Mouse (Mus musculus): ENCODE data around the gene Syt6. TPM values are rescaled to one million over a fixed set of nuclear protein-coding genes. Genes with fewer than 3 reads are reported as not detected.
"Not testable (repeated sequence)": the region's sequence is repeated elsewhere in the genome, so short reads cannot be mapped to it uniquely, and the experiment has no call there.

The Syt6 gene
- polyA plus RNA-seq, 1 experiment from 2014 or later, result 2.5 TPM

DNA sequence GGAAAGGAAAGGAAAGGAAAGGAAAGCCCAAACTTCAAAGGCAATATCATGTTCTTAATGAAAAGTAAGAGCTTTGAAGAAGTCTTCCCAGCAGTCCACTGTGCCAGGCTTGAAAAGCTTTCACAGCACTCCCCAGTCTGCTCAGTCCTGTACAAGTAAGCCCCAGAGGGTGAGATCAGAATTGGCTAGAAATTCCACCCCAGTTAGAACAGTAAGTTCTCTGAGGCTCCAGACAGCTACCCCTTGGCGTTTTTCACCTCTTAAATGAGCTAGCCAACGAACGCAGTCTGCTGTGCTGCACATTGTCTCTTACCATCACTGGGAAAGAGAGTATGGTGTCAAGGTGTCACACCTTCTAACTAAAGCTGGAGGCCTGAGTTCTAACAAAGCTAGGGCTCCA lies 52.6 kb downstream of the Syt6 start:
- Histone ChIP-seq H3K36me3 (no peaks in the 10 kb centered on the region), H3K27ac (no peak overlapping the region), H3K4me2 (no peak overlapping the region), H3K4me3 (replicated peaks) (no peak overlapping the region), H3K9ac (no peak overlapping the region), H3K4me1 (peaks cover 3% of the 10 kb centered on the region; the same call in 1 of the 2 replicates), H3K9me3 (no peaks in the 10 kb centered on the region), H3K27me3 (replicated peaks) (no peaks in the 10 kb centered on the region)
- 86% methylated on average over 3 of the region's 3 CpGs for WGBS
- ATAC-seq (ENCODE audit: insufficient read depth, low FRiP score, low read depth), result no peak

DNA sequence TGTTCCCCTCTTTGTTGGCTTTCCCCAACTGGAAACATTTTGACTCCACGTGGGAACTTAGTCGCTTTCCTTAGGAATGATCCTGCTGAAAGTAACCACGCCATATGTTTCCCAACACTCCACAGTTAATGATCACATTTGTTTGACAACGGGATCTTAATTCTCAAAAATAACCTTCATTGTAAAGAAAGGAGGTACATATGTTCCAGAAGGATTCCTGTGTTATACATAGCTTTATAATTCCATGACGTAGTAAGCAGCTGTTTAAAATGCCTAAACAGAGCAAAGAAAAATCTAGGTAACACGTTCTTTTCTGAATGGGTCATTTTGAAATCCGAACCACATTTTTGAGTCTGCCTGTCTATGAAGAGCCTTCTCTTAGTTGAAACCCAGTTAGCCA lies 58.1 kb downstream of the Syt6 start:
- Histone ChIP-seq H3K27me3 (replicated peaks) (no peaks in the 10 kb centered on the region), H3K36me3 (no peaks in the 10 kb centered on the region), H3K4me3 (replicated peaks) (no peak overlapping the region), H3K4me2 (no peak overlapping the region), H3K9ac (no peak overlapping the region), H3K4me1 (no peaks in the 10 kb centered on the region), H3K27ac (no peak overlapping the region), H3K9me3 (no peaks in the 10 kb centered on the region)
- 56% methylated on average over 7 of the region's 7 CpGs for WGBS
- ATAC-seq (ENCODE audit: insufficient read depth, low FRiP score, low read depth), result no peak

DNA sequence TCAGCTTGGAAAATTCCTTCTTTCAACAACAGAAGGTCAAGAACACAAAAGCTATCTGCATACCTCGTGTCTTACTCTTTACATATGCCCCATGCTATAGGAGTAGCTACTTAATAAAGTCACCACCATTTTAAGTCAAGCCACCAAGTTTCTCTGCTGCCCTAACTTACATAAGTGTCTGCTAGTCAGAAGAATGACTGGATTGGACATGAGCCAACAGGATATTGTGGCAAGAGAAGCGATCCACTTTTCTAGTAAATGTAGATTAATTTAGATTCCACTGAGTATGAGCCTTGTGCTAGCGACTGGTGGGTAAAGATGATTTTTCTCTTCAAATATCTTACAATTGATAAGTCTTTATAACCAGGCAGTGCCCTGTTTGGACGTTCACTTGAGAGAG lies 58.8 kb downstream of the Syt6 start:
- no peak overlapping the region for H3K27ac ChIP-seq
- H3K36me3 ChIP-seq, result no peaks in the 10 kb centered on the region
- no peak overlapping the region for H3K4me2 ChIP-seq
- no peak overlapping the region for H3K4me3 ChIP-seq (replicated peaks)
- H3K9ac ChIP-seq, result no peak overlapping the region
- no peaks in the 10 kb centered on the region for H3K9me3 ChIP-seq
- no peak for ATAC-seq (ENCODE audit: insufficient read depth, low FRiP score, low read depth)
- H3K4me1 ChIP-seq, result no peaks in the 10 kb centered on the region
- no peaks in the 10 kb centered on the region for H3K27me3 ChIP-seq (replicated peaks)
- 56% methylated on average over 4 of the region's 4 CpGs for WGBS

DNA sequence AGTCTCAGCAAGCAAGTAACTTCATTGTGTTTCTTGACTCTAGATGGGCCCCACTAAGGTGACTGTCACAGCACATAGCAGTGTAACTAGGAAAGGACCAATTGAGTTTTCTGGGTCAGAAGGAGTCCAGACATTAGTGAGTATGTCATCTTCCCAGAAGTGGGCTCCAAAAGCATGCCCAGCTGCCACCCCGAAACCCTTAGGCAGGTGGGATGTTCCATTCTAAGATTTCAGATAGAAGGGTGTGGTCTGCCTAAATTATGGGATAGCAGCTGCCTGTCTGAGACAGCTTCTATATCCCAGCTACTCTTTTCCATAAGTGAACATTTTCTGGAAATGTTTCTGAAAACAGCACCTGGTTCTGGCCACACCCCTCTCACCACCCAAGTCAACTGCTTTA lies 59.2 kb downstream of the Syt6 start:
- Histone ChIP-seq H3K36me3 (no peaks in the 10 kb centered on the region), H3K27ac (no peak overlapping the region), H3K27me3 (replicated peaks) (no peaks in the 10 kb centered on the region), H3K9ac (no peak overlapping the region), H3K4me2 (no peak overlapping the region), H3K4me1 (no peaks in the 10 kb centered on the region), H3K9me3 (no peaks in the 10 kb centered on the region), H3K4me3 (replicated peaks) (no peak overlapping the region)
- no peak for ATAC-seq (ENCODE audit: insufficient read depth, low FRiP score, low read depth)
- 100% methylated on average over 1 of the region's 1 CpGs for WGBS

DNA sequence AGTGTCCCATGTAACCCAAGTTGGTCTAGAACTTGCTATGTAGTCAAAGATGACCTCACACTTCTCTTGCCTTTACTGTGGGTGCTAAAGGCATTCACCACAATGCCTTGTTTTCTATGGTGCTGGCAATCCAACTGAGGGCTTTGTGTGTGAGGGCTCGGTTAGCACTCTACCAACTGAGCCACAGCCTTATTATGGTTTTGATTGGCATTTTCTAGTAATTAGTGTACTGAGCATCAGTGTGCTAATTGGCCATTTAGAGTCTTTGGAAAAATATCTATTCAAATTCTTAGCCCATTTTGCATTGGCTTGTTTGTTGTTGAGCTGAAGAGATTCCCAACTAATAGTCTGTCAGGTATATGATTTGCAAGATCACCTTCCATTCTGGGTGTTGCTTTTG lies 62.6 kb downstream of the Syt6 start:
- ATAC-seq (ENCODE audit: insufficient read depth, low FRiP score, low read depth), result no peak
- no peaks in the 10 kb centered on the region for H3K36me3 ChIP-seq
- H3K9me3 ChIP-seq, result no peaks in the 10 kb centered on the region
- no peak overlapping the region for H3K27ac ChIP-seq
- no peak overlapping the region for H3K4me3 ChIP-seq (replicated peaks)
- H3K27me3 ChIP-seq (replicated peaks), result no peaks in the 10 kb centered on the region
- no peak overlapping the region for H3K4me2 ChIP-seq
- WGBS, result 78% methylated on average over 1 of the region's 1 CpGs
- H3K4me1 ChIP-seq, result no peaks in the 10 kb centered on the region
- no peak overlapping the region for H3K9ac ChIP-seq

DNA sequence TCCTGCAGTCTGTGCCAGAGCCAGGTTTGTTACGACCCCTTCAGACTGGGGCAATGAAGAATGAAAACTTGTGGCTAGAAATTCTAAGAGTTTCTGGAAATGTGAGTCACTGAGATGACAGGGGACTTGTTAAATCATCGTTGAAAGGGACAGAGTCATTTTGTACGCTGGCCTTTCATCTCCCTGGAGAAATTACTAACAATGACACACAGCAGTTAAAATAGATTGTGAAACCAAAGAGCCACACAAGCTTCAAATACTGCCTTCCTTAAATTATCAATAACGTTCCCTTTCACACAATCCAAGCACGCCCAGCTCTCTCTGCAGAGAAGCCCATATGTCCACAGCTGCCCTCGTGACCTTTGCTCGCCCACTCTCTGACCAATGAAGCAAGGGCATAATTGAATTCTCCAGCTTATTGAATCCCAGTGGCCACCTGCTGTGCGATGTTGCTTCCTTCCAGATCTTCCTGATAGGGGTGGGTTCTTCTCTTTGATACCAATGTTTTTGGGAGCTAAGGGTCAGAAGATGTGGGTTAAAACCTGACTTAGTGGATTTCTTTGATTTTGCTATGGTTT lies 65.3 kb downstream of the Syt6 start:
- Histone ChIP-seq H3K27ac (no peak overlapping the region), H3K27me3 (replicated peaks) (no peaks in the 10 kb centered on the region), H3K9ac (no peak overlapping the region), H3K4me3 (replicated peaks) (no peak overlapping the region), H3K9me3 (no peaks in the 10 kb centered on the region), H3K36me3 (no peaks in the 10 kb centered on the region), H3K4me1 (no peaks in the 10 kb centered on the region), H3K4me2 (no peak overlapping the region)
- ATAC-seq (ENCODE audit: insufficient read depth, low FRiP score, low read depth), result no peak
- WGBS, result 61% methylated on average over 8 of the region's 8 CpGs

DNA sequence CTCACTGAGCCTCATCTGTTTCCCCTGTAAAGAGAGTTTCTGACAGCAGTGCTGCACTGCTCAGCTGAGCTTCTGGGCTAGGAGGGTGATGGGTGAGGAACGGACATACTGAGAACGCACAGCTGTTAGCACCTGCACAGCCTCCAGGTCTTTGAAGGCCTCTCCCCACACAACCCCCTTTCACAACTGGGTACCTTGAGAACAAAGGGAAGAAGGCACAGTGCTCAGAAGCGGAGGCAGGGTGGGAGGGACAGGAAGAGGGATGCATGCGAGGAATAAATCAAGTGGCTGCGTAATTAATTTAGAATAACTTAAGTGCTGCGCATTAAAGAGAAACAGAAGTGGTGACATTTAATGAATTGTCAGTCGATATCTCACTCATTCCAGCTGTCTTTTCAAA lies 66.3 kb downstream of the Syt6 start:
- Histone ChIP-seq H3K9ac (no peak overlapping the region), H3K9me3 (no peaks in the 10 kb centered on the region), H3K27me3 (replicated peaks) (no peaks in the 10 kb centered on the region), H3K36me3 (no peaks in the 10 kb centered on the region), H3K4me1 (no peaks in the 10 kb centered on the region), H3K4me3 (replicated peaks) (no peak overlapping the region), H3K4me2 (no peak overlapping the region), H3K27ac (no peak overlapping the region)
- 49% methylated on average over 7 of the region's 7 CpGs for whole genome bisulfite sequencing
- ATAC-seq (ENCODE audit: insufficient read depth, low FRiP score, low read depth), result no peak

DNA sequence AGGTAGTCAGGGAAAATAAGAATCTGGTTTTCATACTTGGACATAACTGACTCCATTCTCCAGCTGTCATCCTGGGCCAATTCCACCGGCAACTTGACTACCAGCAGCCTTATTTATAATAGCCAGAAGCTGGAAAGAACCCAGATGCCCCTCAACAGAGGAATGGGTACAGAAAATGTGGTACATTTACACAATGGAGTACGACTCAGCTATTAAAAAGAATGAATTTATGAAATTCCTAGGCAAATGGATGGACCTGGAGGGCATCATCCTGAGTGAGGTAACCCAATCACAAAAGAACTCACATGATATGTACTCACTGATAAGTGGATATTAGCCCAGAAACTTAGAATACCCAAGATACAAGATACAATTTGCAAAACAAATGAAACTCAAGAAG lies 70.9 kb downstream of the Syt6 start, which contains the start of gene Atg4a-ps:
TSS of gene Atg4a-ps (minus strand) at position 101 of the 400 bp plus-strand sequence.
- not testable (repeated sequence) for ATAC-seq (ENCODE audit: insufficient read depth, low FRiP score, low read depth); H3K36me3 ChIP-seq; H3K9ac ChIP-seq; H3K9me3 ChIP-seq; H3K4me1 ChIP-seq; H3K4me2 ChIP-seq; H3K27me3 ChIP-seq (replicated peaks); H3K4me3 ChIP-seq (replicated peaks); H3K27ac ChIP-seq
- 86% methylated on average over 2 of the region's 2 CpGs for WGBS

DNA sequence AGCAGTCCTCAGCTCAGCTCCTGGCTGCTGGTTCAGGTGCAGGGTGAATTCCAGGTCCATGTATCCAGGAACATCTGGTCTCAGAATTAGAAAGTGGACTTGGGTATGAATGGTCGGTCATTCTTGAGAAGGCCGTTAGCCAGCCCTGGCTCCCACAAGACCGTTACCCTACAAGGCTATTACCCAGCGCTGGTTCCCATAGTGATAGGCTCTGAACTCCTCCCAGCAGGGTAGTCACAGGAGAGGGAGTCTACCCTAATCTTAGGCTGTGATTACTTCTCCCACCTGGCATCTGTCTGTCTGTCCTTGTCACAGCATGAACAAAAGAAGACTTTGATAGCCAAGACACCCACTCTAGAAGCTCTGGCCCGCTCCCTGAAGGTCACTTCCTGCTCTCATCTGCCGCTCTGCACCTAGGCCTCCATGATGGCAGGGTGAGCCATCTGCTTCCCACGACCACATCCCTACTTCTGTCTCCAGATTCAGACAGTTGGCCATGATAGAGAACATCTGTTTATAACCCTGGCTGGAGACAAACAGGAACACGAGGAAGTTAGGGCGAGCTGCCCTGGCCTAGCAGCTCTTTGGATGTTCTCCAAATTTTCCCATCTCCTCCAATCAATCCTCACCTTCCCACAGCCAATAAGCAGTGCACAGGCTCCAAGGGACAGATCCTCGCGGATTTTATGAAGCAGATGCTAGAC lies 72.3 kb downstream of the Syt6 start:
- H3K36me3 ChIP-seq, result no peaks in the 10 kb centered on the region
- no peak overlapping the region for H3K4me3 ChIP-seq (replicated peaks)
- no peak overlapping the region for H3K4me2 ChIP-seq
- WGBS, result 67% methylated on average over 11 of the region's 11 CpGs
- no peak for ATAC-seq (ENCODE audit: insufficient read depth, low FRiP score, low read depth)
- no peaks in the 10 kb centered on the region for H3K27me3 ChIP-seq (replicated peaks)
- H3K27ac ChIP-seq, result no peak overlapping the region
- no peak overlapping the region for H3K9ac ChIP-seq
- H3K4me1 ChIP-seq, result no peaks in the 10 kb centered on the region
- H3K9me3 ChIP-seq, result no peaks in the 10 kb centered on the region

DNA sequence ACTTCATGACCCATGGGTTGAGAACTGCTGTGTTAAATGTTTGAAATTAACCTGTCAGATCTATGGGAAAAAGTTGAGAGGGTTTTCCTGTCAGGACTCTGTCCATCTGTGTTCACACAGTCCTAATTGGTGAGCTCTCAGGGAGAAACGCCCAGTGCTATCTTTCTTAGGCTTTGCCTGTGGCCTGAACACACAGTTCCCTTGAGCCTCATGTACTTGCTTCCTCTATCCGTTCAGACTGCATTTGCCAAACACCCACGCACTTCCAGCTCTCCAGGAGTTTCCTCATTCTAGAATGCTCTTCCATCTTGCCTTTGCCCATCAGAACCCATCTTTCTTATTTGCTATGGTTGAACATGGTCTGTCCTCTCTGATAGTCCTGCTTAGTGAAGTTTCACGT lies 73.5 kb downstream of the Syt6 start:
- Histone ChIP-seq H3K27ac (no peak overlapping the region), H3K9ac (no peak overlapping the region), H3K4me2 (no peak overlapping the region), H3K27me3 (replicated peaks) (no peaks in the 10 kb centered on the region), H3K4me1 (no peaks in the 10 kb centered on the region), H3K9me3 (no peaks in the 10 kb centered on the region), H3K36me3 (no peaks in the 10 kb centered on the region), H3K4me3 (replicated peaks) (no peak overlapping the region)
- no peak for ATAC-seq (ENCODE audit: insufficient read depth, low FRiP score, low read depth)
- WGBS, result 69% methylated on average over 4 of the region's 4 CpGs

DNA sequence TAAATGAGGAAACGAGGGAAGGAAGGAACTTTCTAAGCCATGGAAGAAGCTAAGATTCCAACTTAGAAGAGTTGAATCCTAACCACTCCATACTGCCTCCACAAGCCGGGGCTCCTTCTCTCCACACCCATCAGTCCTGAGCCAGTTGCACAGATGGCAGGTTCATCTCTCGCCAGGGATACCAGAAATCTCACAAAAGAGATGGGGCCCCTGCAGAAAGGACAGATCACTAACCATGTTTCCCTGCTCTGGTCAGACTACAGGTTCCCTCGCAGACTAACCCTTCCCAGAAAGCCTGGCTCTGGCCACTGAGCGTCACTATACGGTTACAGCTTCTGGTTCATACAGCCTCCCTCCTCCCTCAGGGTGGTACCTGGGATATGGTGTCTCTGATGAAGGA lies 74.7 kb downstream of the Syt6 start:
- no peak overlapping the region for H3K4me2 ChIP-seq
- H3K27me3 ChIP-seq (replicated peaks), result no peaks in the 10 kb centered on the region
- H3K27ac ChIP-seq, result no peak overlapping the region
- H3K36me3 ChIP-seq, result no peaks in the 10 kb centered on the region
- 87% methylated on average over 6 of the region's 6 CpGs for WGBS
- H3K9ac ChIP-seq, result no peak overlapping the region
- no peaks in the 10 kb centered on the region for H3K4me1 ChIP-seq
- H3K4me3 ChIP-seq (replicated peaks), result no peak overlapping the region
- no peak for ATAC-seq (ENCODE audit: insufficient read depth, low FRiP score, low read depth)
- no peaks in the 10 kb centered on the region for H3K9me3 ChIP-seq

DNA sequence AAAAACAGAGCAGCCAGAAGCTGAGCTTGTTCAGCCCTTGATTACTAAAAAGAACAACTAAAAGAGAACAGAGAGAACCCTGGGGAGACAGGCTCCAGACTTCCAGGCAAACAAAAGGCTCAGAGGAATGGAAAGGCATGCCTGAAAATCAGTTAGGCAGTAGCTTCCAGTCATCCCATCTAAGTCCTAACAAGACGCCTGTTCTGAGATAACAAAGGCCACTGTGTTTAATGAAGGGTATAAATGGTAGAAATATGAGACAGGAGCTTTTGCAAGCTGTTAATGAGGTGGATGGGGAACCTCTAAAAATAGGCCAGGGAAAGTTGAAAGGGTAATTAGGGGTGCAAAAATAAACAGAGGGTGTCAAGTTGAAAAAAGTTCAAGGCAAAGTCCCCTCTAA lies 75.4 kb downstream of the Syt6 start:
- H3K9ac ChIP-seq, result no peak overlapping the region
- H3K4me1 ChIP-seq, result no peaks in the 10 kb centered on the region
- 53% methylated on average over 1 of the region's 1 CpGs for WGBS
- no peak for ATAC-seq (ENCODE audit: insufficient read depth, low FRiP score, low read depth)
- H3K27ac ChIP-seq, result no peak overlapping the region
- H3K9me3 ChIP-seq, result no peaks in the 10 kb centered on the region
- no peaks in the 10 kb centered on the region for H3K36me3 ChIP-seq
- no peak overlapping the region for H3K4me2 ChIP-seq
- no peak overlapping the region for H3K4me3 ChIP-seq (replicated peaks)
- no peaks in the 10 kb centered on the region for H3K27me3 ChIP-seq (replicated peaks)

DNA sequence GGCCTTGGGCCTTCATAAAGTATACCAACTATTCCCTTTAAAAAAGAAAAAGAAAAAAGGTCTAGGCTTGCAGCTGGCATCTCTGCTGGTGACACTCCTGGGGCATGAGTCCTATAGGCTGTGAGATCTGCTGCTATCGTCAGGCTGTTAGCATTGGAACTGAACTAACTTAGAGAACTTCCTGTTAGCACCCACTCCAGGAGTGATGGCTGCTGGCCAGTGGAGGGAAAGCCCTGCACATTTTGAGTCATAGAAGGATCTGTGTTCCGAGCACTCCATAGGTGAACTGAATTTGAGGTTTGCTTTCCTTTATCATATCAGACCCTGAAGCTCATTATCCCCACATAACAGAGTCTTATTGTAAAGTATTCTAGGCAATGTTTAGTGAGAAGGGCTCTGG lies 85.0 kb downstream of the Syt6 start:
- WGBS, result 58% methylated on average over 2 of the region's 2 CpGs
- Histone ChIP-seq H3K4me3 (replicated peaks) (no peak overlapping the region), H3K9ac (no peak overlapping the region), H3K36me3 (no peaks in the 10 kb centered on the region), H3K9me3 (no peaks in the 10 kb centered on the region), H3K27me3 (replicated peaks) (no peaks in the 10 kb centered on the region), H3K27ac (no peak overlapping the region), H3K4me1 (no peaks in the 10 kb centered on the region), H3K4me2 (no peak overlapping the region)
- no peak for ATAC-seq (ENCODE audit: insufficient read depth, low FRiP score, low read depth)
